Mouse (Mus musculus) kidney, embryonic 15.5 days (tissue): ENCODE results near the gene Pspn. TPM values are rescaled to one million over a fixed set of nuclear protein-coding genes. Genes with fewer than 3 reads are reported as not detected.
A peak's percentile ranks its signal among the peaks of the same experiment; 100 is the strongest.

Experiments
- ATAC-seq: fragments of 200-750 bp; cut with Nextera tagmentation; replicated peaks from 2 replicates; pipeline ENCODE4 v1.8.0; 2017; ENCODE audit warnings: moderate TSS enrichment; ENCODE audit not compliant: low FRiP score
- H3K27ac ChIP-seq: fragments of 300-500 bp; sonication (generic); 2 replicates; pipeline ENCODE4 v1.5.1; 2015; ENCODE audit warnings: mild to moderate bottlenecking, inconsistent platforms
- H3K27me3 ChIP-seq: fragments of 300-500 bp; sonication (generic); 2 replicates; pipeline ENCODE4 v1.6.1; 2015; ENCODE audit warnings: inconsistent platforms
- H3K36me3 ChIP-seq: fragments of 300-500 bp; sonication (generic); 2 replicates; pipeline ENCODE4 v1.6.1; 2015; ENCODE audit warnings: inconsistent platforms
- H3K4me1 ChIP-seq: fragments of 300-500 bp; sonication (generic); 2 replicates; pipeline ENCODE4 v1.6.1; 2015; ENCODE audit warnings: inconsistent platforms
- H3K4me2 ChIP-seq: fragments of 300-500 bp; sonication (generic); 2 replicates; pipeline ENCODE4 v1.6.1; 2015; ENCODE audit warnings: moderate library complexity, mild to moderate bottlenecking, inconsistent platforms
- H3K4me3 ChIP-seq: fragments of 300-500 bp; sonication (generic); replicated peaks from 2 replicates; pipeline ENCODE4 v1.5.1; 2015; ENCODE audit warnings: mild to moderate bottlenecking, inconsistent platforms
- H3K9ac ChIP-seq: fragments of 300-500 bp; sonication (generic); 2 replicates; pipeline ENCODE4 v1.6.1; 2015; ENCODE audit warnings: mild to moderate bottlenecking, inconsistent platforms
- H3K9me3 ChIP-seq: fragments of 300-500 bp; sonication (generic); replicated peaks from 2 replicates; pipeline ENCODE4 v1.6.1; 2016; ENCODE audit warnings: inconsistent platforms
- WGBS: fragments of 180-500 bp; shearing (Covaris S2); methylation state at CpG from one replicate; pipeline ENCODE4 v1.1.7; 2015; ENCODE audit warnings: mixed read lengths; 5-methylcytosine and 5-hydroxymethylcytosine counted together
- polyA plus RNA-seq: library from polyadenylated mRNA; unstranded; fragments of >200 nt; fragmentation: Nextera tagmentation; extraction: Ambion mirVana; gene quantifications from 2 replicates; pipeline ENCODE4 v1.2.1, GENCODE M21; 2015

Gene Pspn
- polyA plus RNA-seq, 1 experiment from 2014 or later: 0.87 TPM

DNA sequence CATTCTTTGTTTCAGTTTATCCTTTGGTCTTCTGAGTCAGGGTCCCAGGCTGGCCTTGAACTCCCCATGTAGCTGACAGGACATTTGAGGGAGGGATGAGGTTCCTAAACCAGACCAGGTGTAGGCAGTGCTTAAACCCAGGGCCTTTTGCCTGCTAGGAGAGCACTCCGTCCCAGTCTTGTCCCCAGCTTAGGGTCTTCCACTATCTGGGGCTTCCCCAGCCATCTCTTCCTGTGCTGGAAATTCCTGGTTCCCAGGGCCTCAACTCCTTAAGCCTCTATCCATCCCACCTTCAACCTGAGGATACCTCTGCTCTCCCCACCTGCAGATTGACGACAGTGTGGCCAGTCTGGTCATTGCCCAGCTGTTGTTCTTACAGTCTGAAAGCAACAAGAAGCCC lies 8.9 kb downstream of the Pspn start:
- H3K4me3 ChIP-seq: peak overlapping the region; percentile 91
- H3K9me3 ChIP-seq: no peaks in the 10 kb centered on the region
- ATAC-seq: no peak
- peaks cover 47% of the 10 kb centered on the region for H3K36me3 ChIP-seq
- H3K4me2 ChIP-seq: peak overlapping the region; percentile 82
- no peak overlapping the region for H3K27ac ChIP-seq
- no peaks in the 10 kb centered on the region for H3K27me3 ChIP-seq
- peaks cover 14% of the 10 kb centered on the region for H3K4me1 ChIP-seq
- H3K9ac ChIP-seq: peak overlapping the region; percentile 90
- 77% methylated on average over 2 of the region's 2 CpGs for WGBS

- Histone ChIP-seq H3K9ac (peak within 1 kb of the TSS; percentile 90), H3K4me1 (peaks cover 14% of the 10 kb centered on the region), H3K9me3 (no peaks in the 10 kb centered on the region), H3K27me3 (no peaks in the 10 kb centered on the region), H3K4me3 (peak within 1 kb of the TSS; percentile 91), H3K27ac (peak within 1 kb of the TSS; percentile 81), H3K36me3 (peaks cover 39% of the 10 kb centered on the region), H3K4me2 (peak within 1 kb of the TSS; percentile 82)
- ATAC-seq: peak; percentile 97
- WGBS: under 1% methylated on average over 52 of the region's 52 CpGs
Measured at GRCm38 (mm10) chr17:56990115-56990746, 9.6 kb downstream of the Pspn start, which contains the start of gene Clpp. Gene Clpp, plus strand, starts transcription at chr17:56990305.

DNA sequence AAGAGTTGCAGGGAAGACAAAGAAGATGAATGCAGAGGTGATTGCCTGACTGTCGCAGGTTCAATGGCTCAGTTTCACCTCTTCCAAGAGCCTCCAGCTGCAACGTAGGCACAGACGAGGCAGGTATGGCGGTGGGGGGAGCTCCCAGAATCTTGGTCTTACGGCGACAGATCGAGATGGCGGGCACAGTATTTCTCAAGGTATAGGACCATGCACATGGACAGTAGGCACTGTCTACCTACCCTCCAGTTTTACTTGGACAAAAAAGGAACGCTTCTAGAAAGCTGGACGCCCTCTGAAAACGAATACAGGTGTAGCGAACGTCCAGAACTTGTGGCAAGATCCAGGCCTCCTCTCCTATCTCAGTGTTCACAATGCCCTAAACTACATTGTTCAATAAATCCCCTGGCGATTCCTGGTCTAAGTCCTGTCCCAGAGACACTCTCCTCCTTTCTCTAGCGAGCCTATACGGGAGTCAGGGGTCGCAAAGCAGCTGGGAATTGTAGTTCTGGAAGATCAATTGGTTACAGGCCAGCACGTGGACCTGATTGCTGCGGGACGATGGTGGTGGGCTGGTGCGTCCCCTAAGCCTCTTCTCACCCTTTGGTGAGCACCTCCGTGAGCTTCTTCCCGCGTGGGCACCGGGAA lies 10.2 kb downstream of the Pspn start:
- Histone ChIP-seq H3K9me3 (no peaks in the 10 kb centered on the region), H3K27ac (peak overlapping the region; percentile 81), H3K36me3 (peaks cover 33% of the 10 kb centered on the region), H3K27me3 (no peaks in the 10 kb centered on the region), H3K4me2 (peak overlapping the region; percentile 82), H3K9ac (peak overlapping the region; percentile 90), H3K4me3 (peak overlapping the region; percentile 91), H3K4me1 (peaks cover 14% of the 10 kb centered on the region)
- peak; percentile 94 for ATAC-seq
- 4% methylated on average over 25 of the region's 25 CpGs for WGBS

GRCm38 (mm10) chr17:56988921-56989430 lies 10.8 kb downstream of the Pspn start:
- H3K36me3 ChIP-seq: peaks cover 27% of the 10 kb centered on the region
- H3K4me2 ChIP-seq: peak overlapping the region; percentile 82
- peaks cover 14% of the 10 kb centered on the region for H3K4me1 ChIP-seq
- 68% methylated on average over 7 of the region's 7 CpGs for WGBS
- H3K27me3 ChIP-seq: no peaks in the 10 kb centered on the region
- H3K9me3 ChIP-seq: no peaks in the 10 kb centered on the region
- peak overlapping the region; percentile 81; the same call in 1 of the 2 replicates for H3K27ac ChIP-seq
- no peak for ATAC-seq
- H3K4me3 ChIP-seq: peak overlapping the region; percentile 91
- H3K9ac ChIP-seq: peak overlapping the region; percentile 90; the same call in 1 of the 2 replicates

- H3K4me3 ChIP-seq: no peak overlapping the region
- H3K27me3 ChIP-seq: no peaks in the 10 kb centered on the region
- no peak for ATAC-seq
- H3K36me3 ChIP-seq: peaks cover 21% of the 10 kb centered on the region
- H3K27ac ChIP-seq: no peak overlapping the region
- no peak overlapping the region for H3K9ac ChIP-seq
- H3K4me2 ChIP-seq: no peak overlapping the region
- peaks cover 14% of the 10 kb centered on the region for H3K4me1 ChIP-seq
- no peaks in the 10 kb centered on the region for H3K9me3 ChIP-seq
- 84% methylated on average over 7 of the region's 7 CpGs for WGBS
Measured at GRCm38 (mm10) chr17:56988441-56988840, 11.4 kb downstream of the Pspn start.

DNA sequence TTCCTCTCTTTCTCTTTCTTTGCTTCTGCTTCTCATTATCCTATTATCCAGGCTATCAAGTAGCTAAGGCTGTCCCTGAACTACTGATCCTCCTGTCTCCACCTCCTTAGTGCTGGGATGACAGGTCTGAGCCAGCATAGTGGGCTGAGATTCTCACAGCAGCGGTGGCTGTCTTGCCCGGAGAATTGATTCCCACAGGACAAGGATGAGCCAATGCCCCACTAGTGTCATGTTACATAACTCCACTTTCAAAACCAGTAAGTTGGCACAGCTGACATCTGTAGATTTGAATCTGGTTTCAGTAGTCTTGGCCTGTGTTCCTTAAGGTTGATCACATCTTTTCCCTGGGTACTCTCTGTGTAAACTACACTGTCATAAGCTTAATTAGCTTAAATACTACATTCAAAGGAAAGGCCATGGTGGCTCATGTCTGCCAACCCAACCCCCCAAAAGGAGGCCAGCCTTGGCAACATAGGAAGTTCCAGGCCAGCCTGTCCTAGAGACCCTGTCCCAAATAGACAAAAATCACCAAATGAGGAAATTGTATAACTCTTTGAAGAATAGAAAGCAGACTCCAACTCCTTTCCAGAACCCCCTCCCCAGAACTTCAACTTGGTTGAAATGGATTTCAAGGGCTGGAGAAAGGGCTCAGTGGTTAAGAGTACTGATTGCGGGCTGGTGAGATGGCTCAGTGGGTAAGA lies 13.6 kb downstream of the Pspn start:
- H3K36me3 ChIP-seq: no peaks in the 10 kb centered on the region
- no peak for ATAC-seq
- no peak overlapping the region for H3K27ac ChIP-seq
- H3K4me1 ChIP-seq: peaks cover 9% of the 10 kb centered on the region
- no peak overlapping the region for H3K4me2 ChIP-seq
- 83% methylated on average over 3 of the region's 3 CpGs for WGBS
- no peaks in the 10 kb centered on the region for H3K27me3 ChIP-seq
- H3K4me3 ChIP-seq: no peak overlapping the region
- no peaks in the 10 kb centered on the region for H3K9me3 ChIP-seq
- no peak overlapping the region for H3K9ac ChIP-seq

DNA sequence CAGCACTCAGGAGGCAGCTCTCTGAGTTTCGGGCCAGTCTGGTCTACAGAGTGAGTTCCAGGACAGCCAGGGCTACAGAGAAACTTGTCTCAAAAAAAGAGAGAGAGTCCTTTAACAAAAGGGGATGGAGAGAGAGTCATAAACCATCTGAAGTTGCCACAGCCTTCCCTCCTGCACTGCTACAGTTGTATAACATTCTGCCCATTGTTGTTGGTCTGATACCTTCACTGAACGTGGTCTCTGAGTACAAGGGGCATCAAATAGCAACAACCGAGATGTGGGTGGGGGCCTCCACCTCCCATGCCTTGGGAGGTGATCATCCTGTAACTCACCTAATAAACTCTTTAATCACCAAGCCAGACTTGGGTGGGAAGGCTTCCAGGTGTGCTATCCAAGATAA lies 14.2 kb downstream of the Pspn start:
- H3K4me3 ChIP-seq: no peak overlapping the region
- H3K4me1 ChIP-seq: peaks cover 3% of the 10 kb centered on the region
- H3K27ac ChIP-seq: no peak overlapping the region
- no peak overlapping the region for H3K9ac ChIP-seq
- ATAC-seq: no peak
- H3K27me3 ChIP-seq: no peaks in the 10 kb centered on the region
- H3K9me3 ChIP-seq: no peaks in the 10 kb centered on the region
- no peak overlapping the region for H3K4me2 ChIP-seq
- 72% methylated on average over 3 of the region's 3 CpGs for whole genome bisulfite sequencing
- no peaks in the 10 kb centered on the region for H3K36me3 ChIP-seq

DNA sequence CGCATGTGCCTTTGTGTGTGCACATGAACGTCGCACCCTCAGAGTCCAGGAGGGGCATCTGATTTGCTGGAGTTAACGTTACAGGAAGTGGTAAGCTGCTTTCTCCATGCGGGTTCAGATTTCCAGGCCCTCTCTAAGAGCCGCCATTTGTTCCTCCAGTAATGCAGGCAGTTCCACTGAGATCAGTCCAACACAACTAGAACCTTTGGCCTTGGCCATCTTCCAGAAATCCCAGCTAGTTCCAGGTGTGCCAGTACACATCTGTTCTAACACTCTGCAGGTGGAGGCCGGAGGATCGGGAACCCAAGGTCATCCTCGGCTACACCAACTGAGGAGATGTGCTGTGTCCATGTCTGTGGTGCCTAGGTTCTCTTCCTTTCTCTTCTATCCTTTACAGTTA lies 14.9 kb downstream of the Pspn start:
- H3K27ac ChIP-seq: no peak overlapping the region
- 75% methylated on average over 9 of the region's 9 CpGs for WGBS

DNA sequence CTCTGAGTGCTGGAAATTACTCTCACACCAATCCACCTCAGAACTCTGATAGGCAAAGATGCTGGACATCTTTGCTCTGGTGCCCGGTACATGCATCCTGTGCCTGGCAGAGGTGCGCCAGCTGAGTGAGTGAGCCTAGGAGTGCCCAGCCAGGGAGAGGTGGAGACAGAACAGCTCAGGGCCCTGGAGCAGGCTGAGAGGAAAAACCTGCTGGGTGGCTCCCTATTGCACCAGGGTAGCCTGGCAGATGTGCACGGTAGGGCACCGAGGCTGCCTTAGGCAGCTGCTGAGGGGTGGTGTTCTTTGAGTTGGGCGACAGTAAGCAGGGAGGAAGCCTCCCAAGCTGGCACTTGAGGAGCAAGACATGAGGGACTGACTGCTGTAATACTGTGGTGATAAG lies 17.8 kb downstream of the Pspn start, which contains the start of gene Acer1:
Acer1 (minus strand) TSS at position 114 of the 400 bp plus-strand sequence.
- Histone ChIP-seq H3K9ac (no peak within 1 kb of the TSS), H3K27me3 (no peaks in the 10 kb centered on the region), H3K9me3 (no peaks in the 10 kb centered on the region), H3K4me1 (no peaks in the 10 kb centered on the region), H3K4me2 (no peak within 1 kb of the TSS), H3K36me3 (no peaks in the 10 kb centered on the region), H3K4me3 (no peak within 1 kb of the TSS), H3K27ac (no peak within 1 kb of the TSS)
- no peak for ATAC-seq
- WGBS: 81% methylated on average over 5 of the region's 5 CpGs

More for the DNA sequence above, 14.9 kb downstream of the Pspn start:
- Histone ChIP-seq H3K4me1 (0 out of 2 replicates have a peak, but pooled peaks cover 2% of the 10 kb centered on the region), H3K4me3 (no peak overlapping the region), H3K9ac (no peak overlapping the region), H3K36me3 (no peaks in the 10 kb centered on the region), H3K9me3 (no peaks in the 10 kb centered on the region), H3K27me3 (no peaks in the 10 kb centered on the region), H3K4me2 (no peak overlapping the region)
- no peak for ATAC-seq

- H3K4me1 ChIP-seq: no peaks in the 10 kb centered on the region
- no peak overlapping the region for H3K9ac ChIP-seq
- no peaks in the 10 kb centered on the region for H3K36me3 ChIP-seq
- H3K27me3 ChIP-seq: no peaks in the 10 kb centered on the region
- no peaks in the 10 kb centered on the region for H3K9me3 ChIP-seq
- WGBS: 67% methylated on average over 7 of the region's 7 CpGs
- H3K4me2 ChIP-seq: no peak overlapping the region
- ATAC-seq: no peak
- H3K27ac ChIP-seq: no peak overlapping the region
- H3K4me3 ChIP-seq: no peak overlapping the region
Measured at GRCm38 (mm10) chr17:56981049-56981448, 18.8 kb downstream of the Pspn start.

GRCm38 (mm10) chr17:56979524-56979923 lies 20.3 kb downstream of the Pspn start:
- WGBS: 18% methylated on average over 7 of the region's 8 CpGs
- H3K4me3 ChIP-seq: no peak overlapping the region
- H3K4me2 ChIP-seq: no peak overlapping the region
- no peaks in the 10 kb centered on the region for H3K27me3 ChIP-seq
- H3K9ac ChIP-seq: no peak overlapping the region
- no peaks in the 10 kb centered on the region for H3K4me1 ChIP-seq
- ATAC-seq: no peak
- no peak overlapping the region for H3K27ac ChIP-seq
- H3K36me3 ChIP-seq: no peaks in the 10 kb centered on the region
- H3K9me3 ChIP-seq: no peaks in the 10 kb centered on the region
